Mouse (Mus musculus) frontal cortex, postnatal 36 days (tissue): ENCODE measurements at regions not wholly inside any gene's neighbourhood (a gene's known extent, or its start where the extent isn't known, plus 50 kb on each side); places are given as distances from the start of the nearest gene placed in this dataset.

Experiments used
- DNase-seq, 2 experiments: peaks; one replicate each; pipeline ENCODE4 v3.0.0; 2022; ENCODE audit warnings: low spot score in 2 of 2

DNA sequence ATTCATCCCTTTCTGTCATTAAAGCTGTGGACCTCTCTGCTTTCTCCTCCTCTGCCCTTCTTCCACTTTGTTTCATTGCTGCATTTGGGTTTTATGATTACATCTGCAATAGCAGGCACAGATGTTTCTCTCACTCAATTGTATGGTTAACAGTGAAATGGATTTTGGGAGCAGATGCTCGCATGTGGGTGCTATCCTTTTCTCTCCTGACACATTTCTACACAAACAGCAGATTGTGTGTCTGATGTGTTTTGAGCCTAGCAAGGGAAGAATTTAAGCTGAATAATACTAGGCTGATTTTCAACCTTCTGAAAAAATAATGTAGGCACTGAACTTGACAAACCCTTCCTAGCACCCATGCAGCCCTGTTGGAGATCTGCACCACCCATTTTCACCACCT is 56.9 kb upstream of the Ldoc1 start:
- peak; percentile 6 to 34 for DNase-seq

DNA sequence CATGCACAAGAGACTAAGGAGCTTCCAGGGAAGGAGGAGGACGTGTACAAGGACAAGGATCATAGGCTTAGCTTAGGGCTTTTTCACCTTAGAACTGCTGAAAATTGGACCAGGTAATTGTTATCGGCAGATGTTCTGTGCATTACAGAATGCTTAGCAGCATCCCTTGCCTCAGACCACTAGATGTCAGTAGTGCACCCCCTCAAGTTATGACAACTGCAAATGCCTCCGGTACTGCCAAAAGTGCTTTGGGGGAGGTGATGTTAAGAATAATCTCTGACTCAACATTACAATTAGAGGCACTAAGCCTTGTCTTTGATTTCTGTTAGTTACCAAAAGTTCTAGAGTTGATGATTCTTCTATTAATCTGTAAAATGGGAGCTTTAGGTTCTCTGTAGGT is 56.2 kb upstream of the Ldoc1 start:
- DNase-seq = peak; percentile 3 to 36
